Mouse (Mus musculus): Measurements from ENCODE around the gene Srl. TPM values are rescaled to one million over a fixed set of nuclear protein-coding genes. Genes with fewer than 3 reads are reported as not detected.
A peak's percentile ranks its signal among the peaks of the same experiment; 100 is the strongest.
"Not testable (repeated sequence)": the region's sequence is repeated elsewhere in the genome, so short reads cannot be mapped to it uniquely, and the experiment has no call there.

Srl gene
- polyA plus RNA-seq, 1 experiment from 2014 or later, result 87.3 TPM

GRCm38 (mm10) chr16:4474040-4474881, 67.4 kb downstream of the Srl start:
- 73% methylated on average over 10 of the region's 10 CpGs for WGBS
- DNase-seq (ENCODE audit: low spot score); H3K27me3 ChIP-seq (ENCODE audit: insufficient read depth, poor library complexity, severe bottlenecking); H3K9me3 ChIP-seq; H3K36me3 ChIP-seq: not testable (repeated sequence)
- H3K27ac ChIP-seq, result peak overlapping the region; percentile 91
- peaks cover 11% of the 10 kb centered on the region for H3K4me1 ChIP-seq
- peak overlapping the region; percentile 68 for H3K4me3 ChIP-seq

GRCm38 (mm10) chr16:4473231-4473630, 68.4 kb downstream of the Srl start:
- no peaks in the 10 kb centered on the region for H3K9me3 ChIP-seq
- no peak overlapping the region for H3K27ac ChIP-seq
- no peaks in the 10 kb centered on the region for H3K27me3 ChIP-seq (ENCODE audit: insufficient read depth, poor library complexity, severe bottlenecking)
- WGBS, result 72% methylated on average over 5 of the region's 5 CpGs
- H3K36me3 ChIP-seq, result no peaks in the 10 kb centered on the region
- DNase-seq (ENCODE audit: low spot score), result no peak
- H3K4me3 ChIP-seq, result no peak overlapping the region
- peaks cover 11% of the 10 kb centered on the region for H3K4me1 ChIP-seq

- Histone ChIP-seq H3K9me3 (no peaks in the 10 kb centered on the region), H3K36me3 (no peaks in the 10 kb centered on the region), H3K4me1 (peaks cover 11% of the 10 kb centered on the region), H3K27ac (no peak overlapping the region), H3K27me3 (ENCODE audit: insufficient read depth, poor library complexity, severe bottlenecking) (no peaks in the 10 kb centered on the region), H3K4me3 (no peak overlapping the region)
- no peak for DNase-seq (ENCODE audit: low spot score)
- WGBS, result 55% methylated on average over 3 of the region's 3 CpGs
Observed at GRCm38 (mm10) chr16:4472687-4473086, 68.9 kb downstream of the Srl start.

- Histone ChIP-seq H3K27me3 (ENCODE audit: insufficient read depth, poor library complexity, severe bottlenecking) (no peaks in the 10 kb centered on the region), H3K4me1 (peaks cover 6% of the 10 kb centered on the region), H3K4me3 (no peak overlapping the region), H3K36me3 (no peaks in the 10 kb centered on the region), H3K27ac (no peak overlapping the region), H3K9me3 (no peaks in the 10 kb centered on the region)
- no peak for DNase-seq (ENCODE audit: low spot score)
- WGBS, result 54% methylated on average over 10 of the region's 10 CpGs
Observed at GRCm38 (mm10) chr16:4469599-4470352, 71.8 kb downstream of the Srl start.

- H3K4me1 ChIP-seq, result peaks cover 3% of the 10 kb centered on the region; the same call in 1 of the 2 replicates
- WGBS, result 72% methylated on average over 9 of the region's 9 CpGs
- no peak overlapping the region for H3K27ac ChIP-seq
- no peak overlapping the region for H3K4me3 ChIP-seq
- DNase-seq (ENCODE audit: low spot score), result no peak
- no peaks in the 10 kb centered on the region for H3K9me3 ChIP-seq
- peaks cover 9% of the 10 kb centered on the region; the same call in 1 of the 2 replicates for H3K27me3 ChIP-seq (ENCODE audit: insufficient read depth, poor library complexity, severe bottlenecking)
- no peaks in the 10 kb centered on the region for H3K36me3 ChIP-seq
Observed at GRCm38 (mm10) chr16:4464529-4465089, 77.0 kb downstream of the Srl start.

GRCm38 (mm10) chr16:4457927-4458326, 83.7 kb downstream of the Srl start:
- 76% methylated on average over 3 of the region's 3 CpGs for WGBS
- no peaks in the 10 kb centered on the region for H3K4me1 ChIP-seq
- H3K9me3 ChIP-seq, result no peaks in the 10 kb centered on the region
- H3K27me3 ChIP-seq (ENCODE audit: insufficient read depth, poor library complexity, severe bottlenecking), result peaks cover 9% of the 10 kb centered on the region; the same call in 1 of the 2 replicates
- no peaks in the 10 kb centered on the region for H3K36me3 ChIP-seq
- no peak for DNase-seq (ENCODE audit: low spot score)
- H3K4me3 ChIP-seq, result no peak overlapping the region
- H3K27ac ChIP-seq, result no peak overlapping the region

- Histone ChIP-seq H3K4me3 (no peak overlapping the region), H3K4me1 (no peaks in the 10 kb centered on the region), H3K36me3 (no peaks in the 10 kb centered on the region), H3K27ac (no peak overlapping the region), H3K27me3 (ENCODE audit: insufficient read depth, poor library complexity, severe bottlenecking) (peaks cover under 1% of the 10 kb centered on the region; the same call in 1 of the 2 replicates), H3K9me3 (no peaks in the 10 kb centered on the region)
- DNase-seq (ENCODE audit: low spot score), result no peak
- WGBS, result 80% methylated on average over 5 of the region's 5 CpGs
Observed at GRCm38 (mm10) chr16:4456391-4456790, 85.2 kb downstream of the Srl start.

GRCm38 (mm10) chr16:4455693-4456092, 85.9 kb downstream of the Srl start:
- Histone ChIP-seq H3K4me3 (no peak overlapping the region), H3K9me3 (no peaks in the 10 kb centered on the region), H3K4me1 (no peaks in the 10 kb centered on the region), H3K36me3 (no peaks in the 10 kb centered on the region), H3K27ac (no peak overlapping the region), H3K27me3 (ENCODE audit: insufficient read depth, poor library complexity, severe bottlenecking) (no peaks in the 10 kb centered on the region)
- WGBS, result 83% methylated on average over 4 of the region's 4 CpGs
- no peak for DNase-seq (ENCODE audit: low spot score)

- no peak overlapping the region for H3K4me3 ChIP-seq
- WGBS, result 78% methylated on average over 7 of the region's 7 CpGs
Observed at GRCm38 (mm10) chr16:4454563-4454962, 87.1 kb downstream of the Srl start.

GRCm38 (mm10) chr16:4449418-4449817, 92.2 kb downstream of the Srl start:
- no peaks in the 10 kb centered on the region for H3K9me3 ChIP-seq
- DNase-seq (ENCODE audit: low spot score), result no peak
- no peaks in the 10 kb centered on the region for H3K36me3 ChIP-seq
- H3K27ac ChIP-seq, result no peak overlapping the region
- 83% methylated on average over 6 of the region's 6 CpGs for WGBS
- H3K27me3 ChIP-seq (ENCODE audit: insufficient read depth, poor library complexity, severe bottlenecking), result peaks cover 18% of the 10 kb centered on the region; the same call in 1 of the 2 replicates
- no peak overlapping the region for H3K4me3 ChIP-seq
- H3K4me1 ChIP-seq, result no peaks in the 10 kb centered on the region

More at GRCm38 (mm10) chr16:4454563-4454962, 87.1 kb downstream of the Srl start:
- DNase-seq (ENCODE audit: low spot score), result no peak
- H3K9me3 ChIP-seq, result no peaks in the 10 kb centered on the region
- no peak overlapping the region for H3K27ac ChIP-seq
- no peaks in the 10 kb centered on the region for H3K4me1 ChIP-seq
- no peaks in the 10 kb centered on the region for H3K27me3 ChIP-seq (ENCODE audit: insufficient read depth, poor library complexity, severe bottlenecking)
- no peaks in the 10 kb centered on the region for H3K36me3 ChIP-seq

- Histone ChIP-seq H3K27ac (no peak overlapping the region), H3K9me3 (no peaks in the 10 kb centered on the region), H3K27me3 (ENCODE audit: insufficient read depth, poor library complexity, severe bottlenecking) (peaks cover 18% of the 10 kb centered on the region; the same call in 1 of the 2 replicates), H3K36me3 (no peaks in the 10 kb centered on the region), H3K4me1 (no peaks in the 10 kb centered on the region), H3K4me3 (no peak overlapping the region)
- DNase-seq (ENCODE audit: low spot score), result no peak
- WGBS, result 46% methylated on average over 9 of the region's 9 CpGs
Observed at GRCm38 (mm10) chr16:4448235-4448634, 93.4 kb downstream of the Srl start.

GRCm38 (mm10) chr16:4446395-4446794, 95.2 kb downstream of the Srl start:
- no peaks in the 10 kb centered on the region for H3K36me3 ChIP-seq
- no peak overlapping the region for H3K4me3 ChIP-seq
- DNase-seq (ENCODE audit: low spot score), result no peak
- WGBS, result 69% methylated on average over 4 of the region's 4 CpGs
- no peaks in the 10 kb centered on the region for H3K9me3 ChIP-seq
- H3K27ac ChIP-seq, result no peak overlapping the region
- peaks cover 18% of the 10 kb centered on the region; the same call in 1 of the 2 replicates for H3K27me3 ChIP-seq (ENCODE audit: insufficient read depth, poor library complexity, severe bottlenecking)
- no peaks in the 10 kb centered on the region for H3K4me1 ChIP-seq

- no peak for DNase-seq (ENCODE audit: low spot score)
- 78% methylated on average over 1 of the region's 1 CpGs for WGBS
- peaks cover 17% of the 10 kb centered on the region; the same call in 1 of the 2 replicates for H3K27me3 ChIP-seq (ENCODE audit: insufficient read depth, poor library complexity, severe bottlenecking)
Observed at GRCm38 (mm10) chr16:4444378-4444777, 97.2 kb downstream of the Srl start.

More at GRCm38 (mm10) chr16:4444378-4444777, 97.2 kb downstream of the Srl start:
- H3K27ac ChIP-seq, result no peak overlapping the region
- no peaks in the 10 kb centered on the region for H3K9me3 ChIP-seq
- H3K4me3 ChIP-seq, result no peak overlapping the region
- H3K36me3 ChIP-seq, result no peaks in the 10 kb centered on the region
- no peaks in the 10 kb centered on the region for H3K4me1 ChIP-seq
